Mouse (Mus musculus) urinary bladder, postnatal 0 days (tissue): Measurements from ENCODE around the gene Kncn. TPM values are rescaled to one million over a fixed set of nuclear protein-coding genes. Genes with fewer than 3 reads are reported as not detected.

Experiments
- polyA plus RNA-seq: library from polyadenylated mRNA; unstranded; fragments of >200 nt; fragmentation: Nextera tagmentation; extraction: Ambion mirVana; gene quantifications from 2 replicates; pipeline ENCODE4 v1.2.1, GENCODE M21; 2015

The Kncn gene
- polyA plus RNA-seq, result not detected in 2 replicates

DNA sequence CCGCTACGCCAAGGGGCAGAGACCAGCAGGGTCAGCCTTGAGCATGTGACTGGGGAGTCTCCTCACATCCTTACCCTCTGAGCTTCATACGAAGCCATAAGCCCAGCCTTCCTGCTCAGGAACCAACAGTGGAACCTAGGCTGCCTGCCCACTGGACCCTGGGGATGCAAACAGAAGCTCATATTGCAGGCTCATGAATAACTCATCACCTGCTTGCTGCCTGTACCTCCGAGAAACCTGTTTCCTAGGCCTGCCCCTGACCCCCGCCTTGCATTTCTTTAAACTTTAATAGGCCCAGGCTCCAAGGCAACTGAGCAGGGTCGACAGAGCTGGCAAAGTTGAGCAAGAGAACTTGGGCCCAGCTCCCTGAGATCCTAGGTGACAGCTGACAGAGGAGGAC, at the start of gene Kncn:
Kncn (plus strand) TSS at position 379 of the 400 bp plus-strand sequence.

DNA sequence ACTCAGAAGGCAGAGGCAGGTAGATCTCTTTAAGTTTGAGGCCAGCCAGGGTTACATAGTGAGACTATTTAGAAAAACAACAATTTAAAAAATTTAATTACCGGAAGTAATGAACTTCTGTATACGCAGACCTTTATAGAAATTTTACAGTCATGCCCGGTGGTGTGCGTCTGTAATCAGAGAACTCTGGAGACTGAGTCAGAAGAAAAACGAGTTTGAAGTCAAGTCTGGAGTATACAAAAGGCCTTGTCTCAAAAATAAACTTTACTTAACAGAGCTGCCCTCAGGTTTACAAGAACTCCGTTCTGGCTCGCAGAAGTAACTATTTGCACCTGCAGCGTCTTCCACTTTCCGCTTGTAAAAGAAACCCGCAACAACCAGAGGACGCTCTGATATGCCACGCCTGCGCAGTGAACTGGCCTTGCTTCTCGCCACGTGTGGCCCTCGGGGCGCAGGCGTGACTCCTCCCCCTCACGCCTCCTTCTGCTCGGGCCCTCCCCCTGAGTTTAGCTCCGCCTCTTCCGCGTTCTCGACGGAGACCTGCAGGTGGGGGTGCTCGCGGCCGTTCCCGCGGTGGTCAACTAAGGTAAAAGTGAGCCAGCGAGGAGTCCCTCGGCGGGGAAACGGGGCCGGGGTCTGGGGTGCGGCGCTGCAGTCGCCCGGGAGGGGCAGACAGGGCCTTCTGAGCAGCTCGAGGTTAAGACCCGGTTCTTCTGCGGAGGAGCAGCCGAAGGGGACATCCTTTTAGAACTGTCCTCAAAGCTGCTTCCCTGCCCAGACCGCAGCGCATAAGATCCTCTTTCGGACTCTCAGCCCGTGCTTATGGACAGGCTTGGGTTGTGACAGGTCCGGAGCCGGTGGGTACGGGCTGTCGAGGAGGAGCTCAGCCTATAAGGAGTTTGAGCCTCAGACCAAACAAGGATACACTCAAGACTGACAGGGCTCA, 45.2 kb upstream of the Kncn start, which contains the start of gene Mknk1:
Mknk1 (plus strand) TSS at position 503 of the 946 bp plus-strand sequence.

DNA sequence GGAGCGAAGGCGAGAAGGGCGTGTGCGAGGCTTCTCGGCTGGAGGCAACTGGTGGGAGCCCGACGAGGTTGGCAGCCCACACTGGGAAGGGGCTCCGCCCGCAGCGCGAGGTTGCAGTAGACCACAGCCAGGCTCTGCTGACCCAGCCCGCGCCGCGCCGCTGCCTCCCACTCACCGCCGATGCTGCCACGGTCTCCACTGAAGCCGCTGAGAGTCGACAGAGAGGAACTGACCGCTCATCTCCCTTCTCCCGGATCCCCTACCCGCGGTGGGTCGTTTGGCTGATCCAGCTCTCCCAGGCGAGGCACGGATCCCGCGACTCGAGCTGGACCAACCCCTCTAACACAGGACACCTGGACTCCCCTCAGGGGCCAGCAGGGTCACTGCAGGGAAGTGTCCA, 6.4 kb downstream of the Kncn start, which contains the start of gene 6430628N08Rik:
6430628N08Rik (plus strand) TSS at position 113 of the 400 bp plus-strand sequence.

Other genes with a start within 250 kb of the Kncn start
- 2.2 and 2.5 TPM in 2 replicates for gene Cyp4b1, start 236.7 kb upstream of the Kncn start, polyA plus RNA-seq
- gene Efcab14, start 146.7 kb upstream of the Kncn start, polyA plus RNA-seq, result 16.0 and 21.4 TPM in 2 replicates
- 0.28 TPM in 1 of 2 replicates, not detected in the other for gene Tex38, start 103.4 kb upstream of the Kncn start, polyA plus RNA-seq
- 23.7 and 26.4 TPM in 2 replicates for gene Atpaf1, start 99.6 kb upstream of the Kncn start, polyA plus RNA-seq
- 9.3 and 9.4 TPM in 2 replicates for gene Mob3c, start 56.3 kb upstream of the Kncn start, polyA plus RNA-seq
- 18.9 TPM in 2 replicates for gene Mknk1, start 45.2 kb upstream of the Kncn start, polyA plus RNA-seq
- not detected in 2 replicates for gene 6430628N08Rik, start 6.3 kb downstream of the Kncn start, polyA plus RNA-seq
- not detected in 2 replicates for gene Dmbx1, start 55.5 kb downstream of the Kncn start, polyA plus RNA-seq
- gene Faah, start 133.5 kb downstream of the Kncn start, polyA plus RNA-seq, result 3.1 and 3.2 TPM in 2 replicates
- 11.4 and 11.8 TPM in 2 replicates for gene Nsun4, start 169.5 kb downstream of the Kncn start, polyA plus RNA-seq
- gene Uqcrh, start 190.7 kb downstream of the Kncn start, polyA plus RNA-seq, result 635 and 692 TPM in 2 replicates
- gene Lrrc41, start 190.9 kb downstream of the Kncn start, polyA plus RNA-seq, result 34.6 and 36.8 TPM in 2 replicates
- gene Rad54l, start 239.3 kb downstream of the Kncn start, polyA plus RNA-seq, result 5.1 and 6.9 TPM in 2 replicates
- 72.8 and 75.7 TPM in 2 replicates for gene Pomgnt1, start 239.4 kb downstream of the Kncn start, polyA plus RNA-seq